Mouse (Mus musculus) retina, embryonic 14.5 days (tissue): ENCODE data around the gene Agtr1a.

Experiments
- DNase-seq: peaks from one replicate; pipeline ENCODE4 v3.0.0-alpha.2; 2015; ENCODE audit warnings: low spot score

Agtr1a gene

GRCm38 (mm10) chr13:30336148-30336801 is at the start of gene Agtr1a:
Gene Agtr1a, plus strand, starts transcription at chr13:30336441.
- DNase-seq = peak; percentile 75

- no peak for DNase-seq
Measured at GRCm38 (mm10) chr13:30310221-30310620, 26.0 kb upstream of the Agtr1a start.

GRCm38 (mm10) chr13:30324669-30325346 is 11.4 kb upstream of the Agtr1a start:
- DNase-seq = no peak

- DNase-seq = no peak
Measured at GRCm38 (mm10) chr13:30331061-30331460, 5.2 kb upstream of the Agtr1a start.

GRCm38 (mm10) chr13:30331851-30332250 is 4.4 kb upstream of the Agtr1a start:
- no peak for DNase-seq

- DNase-seq = no peak
Measured at GRCm38 (mm10) chr13:30332581-30332980, 3.7 kb upstream of the Agtr1a start.

GRCm38 (mm10) chr13:30334667-30335066 is 1.6 kb upstream of the Agtr1a start:
- peak; percentile 5 for DNase-seq

GRCm38 (mm10) chr13:30336913-30337312 is 672 bp downstream of the Agtr1a start:
- no peak for DNase-seq

- DNase-seq = no peak
Measured at GRCm38 (mm10) chr13:30337646-30338045, 1.4 kb downstream of the Agtr1a start.

- no peak for DNase-seq
Measured at GRCm38 (mm10) chr13:30338576-30338975, 2.3 kb downstream of the Agtr1a start.

- DNase-seq = no peak
Measured at GRCm38 (mm10) chr13:30339927-30340326, 3.7 kb downstream of the Agtr1a start.

GRCm38 (mm10) chr13:30341987-30342898 is 6.0 kb downstream of the Agtr1a start:
- DNase-seq = no peak

- no peak for DNase-seq
Measured at GRCm38 (mm10) chr13:30345427-30345913, 9.2 kb downstream of the Agtr1a start.

- no peak for DNase-seq
Measured at GRCm38 (mm10) chr13:30346881-30347280, 10.6 kb downstream of the Agtr1a start.

GRCm38 (mm10) chr13:30348306-30348705 is 12.1 kb downstream of the Agtr1a start:
- DNase-seq = no peak

- no peak for DNase-seq
Measured at GRCm38 (mm10) chr13:30351966-30352365, 15.7 kb downstream of the Agtr1a start.

GRCm38 (mm10) chr13:30354991-30355580 is 18.8 kb downstream of the Agtr1a start:
- DNase-seq = no peak

GRCm38 (mm10) chr13:30355979-30356378 is 19.7 kb downstream of the Agtr1a start:
- DNase-seq = no peak

GRCm38 (mm10) chr13:30358456-30359168 is 22.4 kb downstream of the Agtr1a start:
- peak; percentile 43 for DNase-seq

GRCm38 (mm10) chr13:30359886-30360285 is 23.6 kb downstream of the Agtr1a start:
- no peak for DNase-seq

- peak; percentile 3 for DNase-seq
Measured at GRCm38 (mm10) chr13:30361002-30361401, 24.8 kb downstream of the Agtr1a start.
